Mouse (Mus musculus) ES-E14 (cell line): Measurements from ENCODE around the gene Eps15l1.

Experiments
- CHD2 ChIP-seq: IDR thresholded peaks from 2 replicates; pipeline ENCODE4 v1.6.1; 2014; ENCODE audit warnings: mild to moderate bottlenecking, low read depth, low read length, inconsistent platforms
- HCFC1 ChIP-seq: IDR thresholded peaks from 2 replicates; pipeline ENCODE4 v1.6.1; 2012; ENCODE audit warnings: low read length, inconsistent platforms, borderline replicate concordance; ENCODE audit not compliant: insufficient read depth
- ZNF384 ChIP-seq: IDR thresholded peaks from 2 replicates; pipeline ENCODE4 v1.6.1; 2012; ENCODE audit warnings: low read depth, low read length, inconsistent platforms

DNA sequence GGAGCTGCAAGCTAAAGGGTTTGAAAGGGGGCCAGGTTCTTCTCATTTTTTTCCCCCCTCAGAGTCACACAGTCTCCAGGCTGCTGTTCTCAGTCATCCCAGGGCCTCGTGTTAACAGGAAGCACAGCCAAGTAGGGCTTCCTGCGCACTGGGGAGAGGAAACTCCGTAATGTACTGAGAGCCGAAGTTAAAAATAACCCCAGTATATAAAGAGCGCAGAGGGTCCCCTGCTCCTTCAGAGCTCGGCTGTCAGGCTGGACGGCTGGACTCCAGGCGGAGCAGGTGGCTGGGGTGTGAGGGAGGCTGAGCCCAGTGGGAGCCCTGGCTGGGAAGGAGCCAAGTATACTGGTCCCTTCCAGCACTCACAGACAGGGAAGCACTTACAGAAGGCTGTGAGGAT, 125.6 kb downstream of the Eps15l1 start:
- TF ChIP-seq CHD2 (no peak), HCFC1 (no peak), ZNF384 (no peak)
